Mouse (Mus musculus): ENCODE measurements at regions not wholly inside any gene's neighbourhood (a gene's known extent, or its start where the extent isn't known, plus 50 kb on each side); places are given as distances from the start of the nearest gene placed in this dataset.

GRCm38 (mm10) chr11:19616520-19616919, 307.7 kb upstream of the Spred2 start:
- no peak for TF ChIP-seq CTCF (IDR thresholded peaks at IDR 0.05; ENCODE audit: control insufficient read depth, insufficient read depth, low read length)
- no peak for TF ChIP-seq POLR2A (IDR thresholded peaks at IDR 0.05; ENCODE audit: borderline replicate concordance, control insufficient read depth, low read depth, low read length)
